Mouse (Mus musculus) neural tube, embryonic 14.5 days (tissue): Measurements from ENCODE around the gene Fgd2. TPM values are rescaled to one million over a fixed set of nuclear protein-coding genes. Genes with fewer than 3 reads are reported as not detected.

Experiments used
- ATAC-seq: fragments of 200-750 bp; cut with Nextera tagmentation; 2 replicates; pipeline ENCODE4 v1.8.0; 2017; ENCODE audit warnings: low read depth, mild to moderate bottlenecking, moderate TSS enrichment, moderate library complexity
- H3K27ac ChIP-seq: fragments of 300-500 bp; sonication (generic); 2 replicates; pipeline ENCODE4 v1.5.1; 2014; ENCODE audit warnings: low read depth, mild to moderate bottlenecking, control low read depth, low read length, moderate library complexity, mixed read lengths
- H3K27me3 ChIP-seq: fragments of 300-500 bp; sonication (generic); 2 replicates; pipeline ENCODE4 v1.6.1; 2014; ENCODE audit warnings: low read length; ENCODE audit not compliant: control insufficient read depth, insufficient read depth
- H3K36me3 ChIP-seq: fragments of 300-500 bp; sonication (generic); 2 replicates; pipeline ENCODE4 v1.6.1; 2014; ENCODE audit warnings: low read length, mixed read lengths; ENCODE audit not compliant: control insufficient read depth, insufficient read depth
- H3K4me1 ChIP-seq: fragments of 300-500 bp; sonication (generic); 2 replicates; pipeline ENCODE4 v1.6.1; 2014; ENCODE audit warnings: low read length; ENCODE audit not compliant: control insufficient read depth, insufficient read depth
- H3K4me2 ChIP-seq: fragments of 300-500 bp; sonication (generic); 2 replicates; pipeline ENCODE4 v1.6.1; 2014; ENCODE audit warnings: mild to moderate bottlenecking, low read depth, low read length, control low read depth
- H3K4me3 ChIP-seq: fragments of 300-500 bp; sonication (generic); 2 replicates; pipeline ENCODE4 v1.5.1; 2014; ENCODE audit warnings: low read depth, low read length, control low read depth, mixed read lengths
- H3K9ac ChIP-seq: fragments of 300-500 bp; sonication (generic); replicated peaks from 2 replicates; pipeline ENCODE4 v1.6.1; 2014; ENCODE audit warnings: low read depth, mild to moderate bottlenecking, control low read depth, low read length, mixed read lengths
- H3K9me3 ChIP-seq: fragments of 300-500 bp; sonication (generic); 2 replicates; pipeline ENCODE4 v1.6.1; 2016; ENCODE audit warnings: low read length; ENCODE audit not compliant: control insufficient read depth
- WGBS: fragments of 180-500 bp; shearing (Covaris S2); extraction: QIAGEN DNeasy Blood & Tissue Kit; methylation state at CpG from one replicate; pipeline ENCODE4 v1.1.7; 2014; 5-methylcytosine and 5-hydroxymethylcytosine counted together
- polyA plus RNA-seq: library from polyadenylated mRNA; unstranded; fragments of >200 nt; fragmentation: Nextera tagmentation; extraction: Ambion mirVana; gene quantifications from 2 replicates; pipeline ENCODE4 v1.2.1, GENCODE M21; 2014

The Fgd2 gene
- polyA plus RNA-seq, 1 experiment from 2014 or later = 3.8 TPM

DNA sequence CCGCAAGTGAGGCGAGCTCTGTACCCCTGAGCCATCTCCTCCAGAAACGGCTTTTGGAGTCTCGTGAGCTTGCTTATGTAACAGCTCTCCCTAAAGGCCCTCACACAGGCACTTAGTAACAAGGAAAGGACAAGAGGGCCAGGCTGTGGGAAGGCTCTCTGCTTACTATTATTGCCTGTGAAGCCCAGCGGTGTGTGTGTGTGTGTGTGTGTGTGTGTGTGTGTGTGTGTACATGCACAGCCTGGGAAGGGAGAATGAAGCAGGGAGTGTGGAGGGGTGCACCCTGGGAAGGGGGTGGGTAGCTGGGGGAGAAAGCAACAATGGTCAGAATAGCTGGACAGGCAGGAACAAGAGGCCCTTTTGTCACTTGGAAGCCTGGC is 5.3 kb upstream of the Fgd2 start:
- H3K36me3 ChIP-seq = no peaks in the 10 kb centered on the region
- WGBS = 7% methylated on average over 5 of the region's 5 CpGs
- H3K4me2 ChIP-seq = no peak overlapping the region
- peak; percentile 59 for ATAC-seq
- no peaks in the 10 kb centered on the region for H3K9me3 ChIP-seq
- no peak overlapping the region for H3K4me3 ChIP-seq
- H3K27me3 ChIP-seq = no peaks in the 10 kb centered on the region
- H3K27ac ChIP-seq = peak overlapping the region; percentile 95
- H3K4me1 ChIP-seq = peaks cover 18% of the 10 kb centered on the region; the same call in 1 of the 2 replicates
- H3K9ac ChIP-seq = peak overlapping the region; percentile 35; the same call in 1 of the 2 replicates

DNA sequence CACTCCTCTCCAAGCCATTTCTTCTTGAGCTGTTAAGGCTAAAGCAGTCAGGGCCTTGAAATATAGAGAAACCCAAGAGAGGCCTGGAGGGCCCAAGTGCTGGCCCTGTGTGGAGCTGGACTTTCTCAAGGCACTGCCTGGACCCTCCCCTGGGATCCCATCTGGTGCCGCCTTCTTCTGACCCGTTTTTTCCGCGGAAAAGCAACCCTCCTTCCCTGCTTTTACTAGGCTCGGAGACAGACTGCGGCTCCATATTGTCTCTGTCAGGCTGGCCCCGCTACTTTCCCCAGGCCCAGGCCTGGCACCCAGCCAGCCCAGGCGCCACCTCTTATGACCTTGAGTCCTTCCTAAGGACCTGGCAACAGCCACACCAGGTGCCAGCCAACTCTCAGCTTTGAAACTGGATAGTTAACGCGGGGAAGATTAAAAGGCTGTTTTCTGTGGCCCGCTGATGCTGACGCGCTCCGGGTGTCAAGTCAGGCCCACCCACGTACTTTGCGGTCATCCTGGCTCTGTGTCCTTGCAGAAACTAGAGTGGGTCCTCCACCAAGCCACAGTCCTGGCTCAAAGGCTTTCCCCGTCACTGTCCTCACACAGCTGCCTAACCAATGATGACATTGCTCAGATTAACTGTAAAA is 4.8 kb upstream of the Fgd2 start:
- 7% methylated on average over 17 of the region's 17 CpGs for WGBS
- H3K27me3 ChIP-seq = no peaks in the 10 kb centered on the region
- peaks cover 18% of the 10 kb centered on the region; the same call in 1 of the 2 replicates for H3K4me1 ChIP-seq
- H3K9ac ChIP-seq = peak overlapping the region; percentile 35
- H3K9me3 ChIP-seq = no peaks in the 10 kb centered on the region
- ATAC-seq = peak; percentile 52; the same call in 1 of the 2 replicates
- H3K36me3 ChIP-seq = no peaks in the 10 kb centered on the region
- H3K27ac ChIP-seq = peak overlapping the region; percentile 95
- peak overlapping the region; percentile 22; the same call in 1 of the 2 replicates for H3K4me3 ChIP-seq
- peak overlapping the region; percentile 46 for H3K4me2 ChIP-seq

DNA sequence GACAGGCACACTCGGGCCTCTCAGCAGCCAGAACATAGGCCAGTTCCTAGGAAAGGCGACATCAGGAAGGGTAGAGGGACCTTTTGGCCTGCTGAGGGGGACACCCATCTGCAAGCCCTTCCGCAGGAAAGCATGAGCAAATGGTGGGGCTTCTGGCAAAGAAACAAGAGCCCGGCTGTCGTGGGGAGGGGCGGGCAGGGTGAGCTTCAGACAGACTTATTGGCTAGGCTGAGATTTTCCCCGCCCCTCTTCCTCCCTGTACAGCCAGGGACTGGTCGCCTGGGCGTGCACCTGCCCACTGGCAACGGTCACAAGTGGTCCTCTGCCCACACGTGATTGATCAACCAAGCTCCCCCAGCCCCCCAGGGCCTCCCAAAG is 4.2 kb upstream of the Fgd2 start:
- Histone ChIP-seq H3K4me1 (peaks cover 18% of the 10 kb centered on the region; the same call in 1 of the 2 replicates), H3K4me2 (peak overlapping the region; percentile 46), H3K9me3 (no peaks in the 10 kb centered on the region), H3K4me3 (peak overlapping the region; percentile 22), H3K9ac (peak overlapping the region; percentile 35), H3K27ac (peak overlapping the region; percentile 95), H3K36me3 (no peaks in the 10 kb centered on the region), H3K27me3 (no peaks in the 10 kb centered on the region)
- 1% methylated on average over 9 of the region's 11 CpGs for WGBS
- ATAC-seq = peak; percentile 97

DNA sequence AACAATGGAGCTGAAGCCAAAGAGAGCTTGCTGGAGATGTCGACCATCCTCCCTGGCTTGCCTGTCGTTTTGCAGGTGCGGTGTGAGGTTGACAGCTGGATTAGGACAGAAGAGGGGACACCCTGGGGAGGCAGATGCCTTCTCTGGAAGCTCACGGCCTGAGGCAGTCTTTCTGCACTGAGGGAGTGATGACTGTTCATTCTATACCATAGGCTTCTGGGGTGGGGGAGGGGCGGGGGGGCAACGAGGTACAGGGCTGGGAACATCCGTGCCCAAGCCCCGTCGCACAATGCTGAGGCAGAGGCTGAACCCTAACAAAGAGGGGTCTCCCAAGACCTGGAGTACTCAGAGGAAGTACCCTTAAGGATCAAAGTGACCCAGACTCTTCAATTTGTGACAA is 3.8 kb upstream of the Fgd2 start:
- Histone ChIP-seq H3K9me3 (no peaks in the 10 kb centered on the region), H3K27me3 (no peaks in the 10 kb centered on the region), H3K36me3 (no peaks in the 10 kb centered on the region), H3K9ac (peak overlapping the region; percentile 35), H3K4me1 (peaks cover 18% of the 10 kb centered on the region; the same call in 1 of the 2 replicates), H3K27ac (peak overlapping the region; percentile 95), H3K4me3 (peak overlapping the region; percentile 22), H3K4me2 (peak overlapping the region; percentile 46)
- ATAC-seq = peak; percentile 53
- WGBS = 2% methylated on average over 9 of the region's 9 CpGs

DNA sequence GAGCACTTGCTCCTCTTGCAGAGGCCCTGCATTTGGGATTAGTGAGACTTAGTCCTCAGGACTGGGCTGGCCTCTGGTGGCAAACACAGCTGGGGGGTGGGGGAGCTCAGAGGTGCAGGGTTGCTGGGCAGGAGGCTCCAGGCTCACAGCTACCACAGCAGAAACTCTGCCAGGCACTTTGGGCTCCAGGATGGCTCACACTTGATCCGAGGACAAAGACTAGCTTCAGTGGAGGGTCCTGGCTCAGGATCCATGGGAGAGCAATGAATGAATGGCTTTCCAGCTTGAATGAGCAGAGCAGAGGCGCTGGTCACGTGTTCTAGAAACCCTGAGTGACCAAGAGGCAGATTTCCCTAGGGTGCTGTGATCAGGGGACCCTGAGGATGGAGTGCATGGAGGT is 1.8 kb upstream of the Fgd2 start:
- H3K27ac ChIP-seq = no peak overlapping the region
- no peak for ATAC-seq

DNA sequence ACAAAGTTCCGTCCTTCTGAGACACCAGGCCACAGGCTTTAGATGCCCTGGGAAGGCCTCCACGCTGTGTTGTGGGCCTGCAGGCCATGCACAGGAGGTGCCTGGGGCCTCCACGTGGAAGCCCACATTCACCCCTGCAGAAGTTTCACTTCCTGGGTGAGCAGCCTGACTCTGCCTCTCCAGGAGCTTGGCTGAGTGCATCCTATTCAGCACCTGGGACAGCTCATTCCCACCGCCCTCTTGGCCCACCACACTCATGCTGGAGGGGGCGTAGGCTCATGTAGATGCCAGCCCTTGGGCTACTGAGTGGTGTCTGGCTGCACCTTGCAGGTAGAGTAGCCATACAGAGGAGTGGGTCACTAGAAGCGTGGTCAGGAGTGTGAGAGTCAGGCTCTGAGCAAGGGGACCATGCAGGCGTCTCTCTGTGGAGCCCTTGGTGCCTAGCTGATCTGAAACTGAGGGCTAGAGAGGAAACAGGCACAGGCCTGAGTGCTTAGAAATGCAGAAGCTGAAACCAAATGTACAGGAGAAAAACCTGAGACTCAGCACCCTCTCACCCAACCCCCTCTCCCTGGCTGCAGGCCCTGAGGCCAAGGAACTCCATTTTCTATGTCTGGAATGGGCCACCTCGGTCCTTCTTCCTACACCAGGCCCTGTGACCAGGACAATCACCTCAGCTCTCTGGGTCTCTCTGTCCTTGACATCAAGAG is 1.4 kb downstream of the Fgd2 start:
- no peak overlapping the region for H3K27ac ChIP-seq
- 56% methylated on average over 8 of the region's 8 CpGs for WGBS
- no peak overlapping the region for H3K9ac ChIP-seq
- H3K27me3 ChIP-seq = no peaks in the 10 kb centered on the region
- no peak overlapping the region for H3K4me3 ChIP-seq
- no peaks in the 10 kb centered on the region for H3K36me3 ChIP-seq
- no peaks in the 10 kb centered on the region for H3K9me3 ChIP-seq
- peaks cover 1% of the 10 kb centered on the region; the same call in 1 of the 2 replicates for H3K4me1 ChIP-seq
- H3K4me2 ChIP-seq = no peak overlapping the region
- ATAC-seq = no peak

More for the DNA sequence above, 1.8 kb upstream of the Fgd2 start:
- no peak overlapping the region for H3K4me3 ChIP-seq
- WGBS = 75% methylated on average over 3 of the region's 3 CpGs
- H3K9me3 ChIP-seq = no peaks in the 10 kb centered on the region
- no peak overlapping the region for H3K4me2 ChIP-seq
- H3K36me3 ChIP-seq = no peaks in the 10 kb centered on the region
- H3K9ac ChIP-seq = no peak overlapping the region
- peaks cover 18% of the 10 kb centered on the region; the same call in 1 of the 2 replicates for H3K4me1 ChIP-seq
- no peaks in the 10 kb centered on the region for H3K27me3 ChIP-seq

DNA sequence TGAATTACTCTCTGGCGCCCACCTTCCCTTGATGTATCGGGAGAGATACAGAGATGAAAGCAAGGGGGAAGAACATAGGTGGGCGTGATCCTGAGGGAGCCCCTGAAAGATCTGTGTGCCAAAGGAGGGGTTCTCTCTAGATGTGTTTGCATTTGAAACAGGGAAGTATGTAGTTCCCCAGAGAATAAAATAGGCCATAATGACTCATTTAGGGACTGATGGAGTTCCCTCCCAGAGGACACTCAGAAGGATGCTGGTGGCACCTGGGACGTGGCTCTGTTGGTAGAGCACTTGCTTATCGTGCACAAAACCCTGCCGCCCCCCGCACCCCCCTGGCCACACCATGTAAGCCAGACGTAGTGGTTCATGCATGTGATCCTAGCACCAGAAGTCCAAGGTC is 2.4 kb downstream of the Fgd2 start:
- no peaks in the 10 kb centered on the region for H3K4me1 ChIP-seq
- H3K4me3 ChIP-seq = no peak overlapping the region
- H3K9ac ChIP-seq = no peak overlapping the region
- H3K9me3 ChIP-seq = no peaks in the 10 kb centered on the region
- ATAC-seq = no peak
- no peaks in the 10 kb centered on the region for H3K27me3 ChIP-seq
- no peak overlapping the region for H3K4me2 ChIP-seq
- H3K36me3 ChIP-seq = no peaks in the 10 kb centered on the region
- 77% methylated on average over 8 of the region's 8 CpGs for WGBS
- no peak overlapping the region for H3K27ac ChIP-seq

DNA sequence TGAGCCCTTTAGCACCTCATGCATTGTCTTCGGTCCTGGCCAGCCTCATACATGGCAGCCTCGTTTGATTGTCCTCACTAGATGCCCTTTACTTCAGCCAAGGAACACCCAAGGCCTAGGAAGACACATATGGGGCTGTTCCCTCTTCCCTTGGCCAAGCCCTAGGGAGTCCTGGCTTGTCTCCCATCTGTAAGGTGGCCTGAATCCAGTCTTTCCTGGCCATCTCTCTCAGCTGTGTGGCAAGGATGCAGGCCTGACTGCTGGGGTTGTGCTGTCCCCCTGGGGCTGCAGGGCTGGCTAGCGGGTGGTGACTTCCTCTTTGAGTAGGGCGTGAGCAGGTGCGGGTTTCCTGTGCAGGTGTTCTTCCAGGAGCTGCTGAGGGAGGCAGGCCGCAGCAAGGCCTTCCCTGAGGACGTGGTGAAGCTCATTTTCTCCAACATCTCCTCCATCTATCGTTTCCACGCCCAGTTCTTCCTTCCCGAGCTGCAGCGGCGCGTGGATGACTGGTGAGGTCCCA is 4.4 kb downstream of the Fgd2 start:
- H3K4me2 ChIP-seq = no peak overlapping the region
- no peak overlapping the region for H3K9ac ChIP-seq
- 94% methylated on average over 13 of the region's 13 CpGs for WGBS
- no peaks in the 10 kb centered on the region for H3K9me3 ChIP-seq
- no peak for ATAC-seq
- no peak overlapping the region for H3K4me3 ChIP-seq
- no peaks in the 10 kb centered on the region for H3K4me1 ChIP-seq
- no peaks in the 10 kb centered on the region for H3K36me3 ChIP-seq
- no peaks in the 10 kb centered on the region for H3K27me3 ChIP-seq
- no peak overlapping the region for H3K27ac ChIP-seq

DNA sequence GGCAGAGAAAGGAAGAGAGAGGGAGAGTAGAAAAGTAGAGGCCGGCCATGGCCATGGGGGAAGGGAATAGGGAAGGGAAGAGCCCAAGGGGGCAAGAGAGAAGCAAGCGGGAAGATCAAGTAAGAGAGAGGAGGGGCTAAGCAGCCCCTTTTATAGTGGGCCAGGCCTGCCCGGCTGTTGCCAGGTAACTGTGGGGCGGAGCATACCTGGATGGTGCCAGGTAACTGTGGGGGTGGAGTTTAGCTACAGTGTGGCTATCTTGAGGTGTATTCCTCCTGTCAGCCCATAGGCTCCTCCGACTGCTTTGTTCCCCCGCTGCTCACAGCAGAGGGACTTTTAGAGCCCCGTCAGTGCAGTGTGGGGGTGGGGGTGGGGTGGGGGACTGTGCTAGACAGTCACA is 8.0 kb downstream of the Fgd2 start:
- H3K9ac ChIP-seq = no peak overlapping the region
- H3K27ac ChIP-seq = no peak overlapping the region
- ATAC-seq = no peak
- no peak overlapping the region for H3K4me3 ChIP-seq
- H3K4me1 ChIP-seq = no peaks in the 10 kb centered on the region
- no peaks in the 10 kb centered on the region for H3K36me3 ChIP-seq
- no peak overlapping the region for H3K4me2 ChIP-seq
- no peaks in the 10 kb centered on the region for H3K27me3 ChIP-seq
- 17% methylated on average over 7 of the region's 7 CpGs for WGBS
- H3K9me3 ChIP-seq = no peaks in the 10 kb centered on the region
